Mouse (Mus musculus) CH12.LX (cell line): ENCODE measurements around the gene Mfsd11. TPM values are rescaled to one million over a fixed set of nuclear protein-coding genes. Genes with fewer than 3 reads are reported as not detected.

Experiments
- DNase-seq: peaks from one replicate; pipeline ENCODE4 v3.0.0-alpha.2; 2013; ENCODE audit errors: extremely low read depth
- H3K27ac ChIP-seq: 2 replicates; pipeline ENCODE4 v1.5.1; 2012; ENCODE audit warnings: low read depth, mild to moderate bottlenecking, control low read depth, moderate library complexity; ENCODE audit not compliant: insufficient read depth
- H3K27me3 ChIP-seq: replicated peaks from 2 replicates; pipeline ENCODE3; 2012; ENCODE audit warnings: inconsistent platforms
- H3K36me3 ChIP-seq, 2 experiments: replicated peaks in 1 of 2; 2 replicates each; pipeline versions ENCODE3 to v1.6.1; 2012; ENCODE audit warnings: inconsistent platforms in 1 of 2, low read length in 1 of 2, mild to moderate bottlenecking in 1 of 2, mixed read lengths in 1 of 2, moderate library complexity in 1 of 2; ENCODE audit not compliant: control insufficient read depth in 1 of 2, insufficient read depth in 1 of 2
- H3K4me1 ChIP-seq, 2 experiments: 2 replicates each; pipeline ENCODE4 v1.6.1; 2012; ENCODE audit warnings: inconsistent platforms in 1 of 2, moderate library complexity in 1 of 2; ENCODE audit not compliant: insufficient read depth in 2 of 2, control insufficient read depth in 1 of 2
- H3K4me2 ChIP-seq: 2 replicates; pipeline ENCODE4 v1.6.1; 2012; ENCODE audit warnings: low read depth, mild to moderate bottlenecking, control low read depth; ENCODE audit not compliant: poor library complexity, insufficient read depth, severe bottlenecking
- H3K4me3 ChIP-seq, 3 experiments: fragments of 150-350 bp in 1 of 3; sonication (generic) in 1 of 3; replicated peaks in 1 of 3; 2 replicates each; pipeline versions ENCODE3 to v1.5.1; 2011 to 2012; ENCODE audit warnings: low read depth in 2 of 3, low read length in 2 of 3, mild to moderate bottlenecking in 2 of 3, moderate library complexity in 2 of 3, control low read depth in 1 of 3, improper control_type of control experiment in 1 of 3, inconsistent platforms in 1 of 3, mixed read lengths in 1 of 3; ENCODE audit not compliant: poor library complexity in 1 of 3
- H3K79me2 ChIP-seq: replicated peaks from 2 replicates; pipeline ENCODE4 v1.6.1; 2012; ENCODE audit warnings: mild to moderate bottlenecking, moderate library complexity; ENCODE audit not compliant: control insufficient read depth, poor library complexity, insufficient read depth, severe bottlenecking; ENCODE audit errors: extremely low read depth
- H3K9ac ChIP-seq: 2 replicates; pipeline ENCODE4 v1.6.1; 2012; ENCODE audit warnings: low read depth, mild to moderate bottlenecking, control low read depth, moderate library complexity; ENCODE audit not compliant: insufficient read depth
- H3K9me3 ChIP-seq: replicated peaks from 2 replicates; pipeline ENCODE3; 2012; ENCODE audit warnings: low read length, inconsistent platforms, mixed read lengths
- BHLHE40 ChIP-seq: IDR thresholded peaks from 2 replicates; pipeline ENCODE4 v1.6.1; 2011; ENCODE audit warnings: mild to moderate bottlenecking, low read depth, low read length, improper control_type of control experiment
- CHD1 ChIP-seq: IDR thresholded peaks from 2 replicates; pipeline ENCODE4 v1.6.1; 2012; ENCODE audit warnings: low read depth, low read length, improper control_type of control experiment, inconsistent platforms
- CHD2 ChIP-seq: IDR thresholded peaks from 2 replicates; pipeline ENCODE4 v1.6.1; 2011; ENCODE audit warnings: low read length, improper control_type of control experiment
- CTCF ChIP-seq, 2 experiments: IDR thresholded peaks in 1 of 2; conservative IDR thresholded peaks in 1 of 2; 2 replicates each; pipeline ENCODE4 v1.5.1; 2011 to 2012; ENCODE audit warnings: low read depth in 2 of 2, low read length in 2 of 2, improper control_type of control experiment in 1 of 2, inconsistent platforms in 1 of 2, mild to moderate bottlenecking in 1 of 2, moderate library complexity in 1 of 2
- E2F4 ChIP-seq: IDR thresholded peaks from 2 replicates; pipeline ENCODE4 v1.6.1; 2011; ENCODE audit warnings: low read depth, low read length, improper control_type of control experiment; ENCODE audit not compliant: insufficient replicate concordance
- ELF1 ChIP-seq: IDR thresholded peaks from 2 replicates; pipeline ENCODE4 v1.6.1; 2014; ENCODE audit warnings: low read depth, mild to moderate bottlenecking, inconsistent platforms, low read length, improper control_type of control experiment
- EP300 ChIP-seq: IDR thresholded peaks from 2 replicates; pipeline ENCODE4 v1.6.1; 2011; ENCODE audit warnings: low read length, improper control_type of control experiment
- GABPA ChIP-seq: IDR thresholded peaks from 2 replicates; pipeline ENCODE4 v1.6.1; 2012; ENCODE audit warnings: low read depth, low read length, improper control_type of control experiment, inconsistent platforms; ENCODE audit not compliant: insufficient replicate concordance
- HCFC1 ChIP-seq: IDR thresholded peaks from 2 replicates; pipeline ENCODE4 v1.6.1; 2012; ENCODE audit warnings: low read depth, mild to moderate bottlenecking, inconsistent platforms, low read length, improper control_type of control experiment
- IRF4 ChIP-seq: IDR thresholded peaks from 2 replicates; pipeline ENCODE4 v1.6.1; 2014; ENCODE audit warnings: low read depth, mild to moderate bottlenecking, inconsistent platforms, low read length, improper control_type of control experiment
- JUN ChIP-seq: IDR thresholded peaks from 2 replicates; pipeline ENCODE4 v1.6.1; 2011; ENCODE audit warnings: low read depth, mild to moderate bottlenecking, low read length, improper control_type of control experiment, moderate library complexity; ENCODE audit not compliant: insufficient read depth
- JUND ChIP-seq: conservative IDR thresholded peaks from 2 replicates; pipeline ENCODE4 v1.6.1; 2011; ENCODE audit warnings: low read depth, low read length, improper control_type of control experiment
- KAT2A ChIP-seq: IDR thresholded peaks from 2 replicates; pipeline ENCODE4 v1.6.1; 2012; ENCODE audit warnings: low read length, improper control_type of control experiment, inconsistent platforms; ENCODE audit not compliant: insufficient replicate concordance
- MAFK ChIP-seq: IDR thresholded peaks from 2 replicates; pipeline ENCODE4 v1.6.1; 2011; ENCODE audit warnings: low read length, improper control_type of control experiment; ENCODE audit not compliant: insufficient replicate concordance
- MAX ChIP-seq: IDR thresholded peaks from 2 replicates; pipeline ENCODE4 v1.6.1; 2011; ENCODE audit warnings: low read length, improper control_type of control experiment
- MAZ ChIP-seq: IDR thresholded peaks from 2 replicates; pipeline ENCODE4 v1.6.1; 2012; ENCODE audit warnings: low read depth, mild to moderate bottlenecking, inconsistent platforms, low read length, improper control_type of control experiment, moderate library complexity
- MEF2A ChIP-seq: IDR thresholded peaks from 2 replicates; pipeline ENCODE4 v1.6.1; 2014; ENCODE audit warnings: low read depth, mild to moderate bottlenecking, inconsistent platforms, low read length, improper control_type of control experiment, borderline replicate concordance
- MXI1 ChIP-seq: IDR thresholded peaks from 2 replicates; pipeline ENCODE4 v1.6.1; 2011; ENCODE audit warnings: mild to moderate bottlenecking, low read depth, low read length, improper control_type of control experiment
- MYC ChIP-seq: IDR thresholded peaks from 2 replicates; pipeline ENCODE4 v1.6.1; 2011; ENCODE audit warnings: low read depth, mild to moderate bottlenecking, improper control_type of control experiment, low read length
- NELFE ChIP-seq: IDR thresholded peaks from 2 replicates; pipeline ENCODE4 v1.6.1; 2011; ENCODE audit warnings: low read depth, low read length, improper control_type of control experiment
- NRF1 ChIP-seq: IDR thresholded peaks from 2 replicates; pipeline ENCODE4 v1.6.1; 2014; ENCODE audit warnings: low read depth, mild to moderate bottlenecking, inconsistent platforms, low read length, improper control_type of control experiment, moderate library complexity
- PAX5 ChIP-seq: IDR thresholded peaks from 2 replicates; pipeline ENCODE4 v1.6.1; 2012; ENCODE audit warnings: low read length, inconsistent platforms, mixed read lengths
- POLR2A ChIP-seq: IDR thresholded peaks from 2 replicates; pipeline ENCODE4 v1.6.1; 2011; ENCODE audit warnings: low read depth, mild to moderate bottlenecking, improper control_type of control experiment, low read length
- POLR2AphosphoS2 ChIP-seq: IDR thresholded peaks from 2 replicates; pipeline ENCODE4 v1.6.1; 2011; ENCODE audit warnings: low read depth, low read length, improper control_type of control experiment
- RAD21 ChIP-seq: IDR thresholded peaks from 2 replicates; pipeline ENCODE4 v1.6.1; 2011; ENCODE audit warnings: low read depth, mild to moderate bottlenecking, low read length, improper control_type of control experiment, moderate library complexity
- RCOR1 ChIP-seq: conservative IDR thresholded peaks from 2 replicates; pipeline ENCODE4 v1.6.1; 2012; ENCODE audit warnings: low read depth, mild to moderate bottlenecking, inconsistent platforms, low read length, improper control_type of control experiment
- SIN3A ChIP-seq: IDR thresholded peaks from 2 replicates; pipeline ENCODE4 v1.6.1; 2012; ENCODE audit warnings: low read length, improper control_type of control experiment, inconsistent platforms
- SMC3 ChIP-seq: IDR thresholded peaks from 2 replicates; pipeline ENCODE4 v1.6.1; 2011; ENCODE audit warnings: low read depth, low read length, improper control_type of control experiment
- TBP ChIP-seq: conservative IDR thresholded peaks from 2 replicates; pipeline ENCODE4 v1.6.1; 2011; ENCODE audit warnings: low read depth, low read length, improper control_type of control experiment
- TCF12 ChIP-seq: IDR thresholded peaks from 2 replicates; pipeline ENCODE4 v1.6.1; 2014; ENCODE audit warnings: low read depth, mild to moderate bottlenecking, inconsistent platforms, low read length, improper control_type of control experiment
- UBTF ChIP-seq: IDR thresholded peaks from 2 replicates; pipeline ENCODE4 v1.6.1; 2012; ENCODE audit warnings: low read depth, mild to moderate bottlenecking, inconsistent platforms, low read length, improper control_type of control experiment, moderate library complexity
- USF1 ChIP-seq: IDR thresholded peaks from 2 replicates; pipeline ENCODE4 v1.6.1; 2014; ENCODE audit warnings: low read depth, mild to moderate bottlenecking, inconsistent platforms, low read length, improper control_type of control experiment
- USF2 ChIP-seq: conservative IDR thresholded peaks from 2 replicates; pipeline ENCODE4 v1.6.1; 2011; ENCODE audit warnings: low read depth, low read length, improper control_type of control experiment
- ZC3H11A ChIP-seq: IDR thresholded peaks from 2 replicates; pipeline ENCODE4 v1.6.1; 2012; ENCODE audit warnings: low read depth, mild to moderate bottlenecking, inconsistent platforms, low read length, improper control_type of control experiment
- ZKSCAN1 ChIP-seq: IDR thresholded peaks from 2 replicates; pipeline ENCODE4 v1.6.1; 2012; ENCODE audit warnings: low read depth, inconsistent platforms, low read length, improper control_type of control experiment, borderline replicate concordance
- ZMIZ1 ChIP-seq: IDR thresholded peaks from 2 replicates; pipeline ENCODE4 v1.6.1; 2012; ENCODE audit warnings: low read depth, mild to moderate bottlenecking, inconsistent platforms, low read length, improper control_type of control experiment
- ZNF384 ChIP-seq: IDR thresholded peaks from 2 replicates; pipeline ENCODE4 v1.6.1; 2012; ENCODE audit warnings: low read depth, low read length, improper control_type of control experiment, inconsistent platforms
- dilution Hi-C: fragments of 300-500 bp; cut with MboI; formaldehyde crosslinking; loops from 2 replicates; pipeline ENCODE4 v1.14.3; 2020; ENCODE audit warnings: low sequenced_read_pairs; ENCODE audit not compliant: extremely low pct_unique_long_range_greater_than_20kb, extremely low pct_ligation_motif_present
- in situ Hi-C: fragments of 300-500 bp; cut with MboI; formaldehyde crosslinking; loops from 3 replicates; pipeline ENCODE4 v1.14.3; 2019; ENCODE audit warnings: low sequenced_read_pairs, low pct_ligation_motif_present, low pct_unique_long_range_greater_than_20kb, mixed read lengths
- polyA plus RNA-seq: library from polyadenylated mRNA; unstranded; fragments of >175 nt; gene quantifications from 2 replicates; pipeline ENCODE4 v1.2.1, GENCODE M21; 2012; ENCODE audit warnings: low read depth; ENCODE audit not compliant: insufficient read length
- total RNA-seq, 2 experiments: library from RNA; depleted of rRNA; stranded (reverse); fragments of 300-350 nt in 1 of 2; fragments of >200 nt in 1 of 2; gene quantifications; 2 replicates each; pipeline ENCODE4 v1.2.3; 2012 to 2014

The Mfsd11 gene
- total and polyA plus RNA-seq, 3 experiments: 4.1 to 17.7 (median 13.2) TPM

DNA sequence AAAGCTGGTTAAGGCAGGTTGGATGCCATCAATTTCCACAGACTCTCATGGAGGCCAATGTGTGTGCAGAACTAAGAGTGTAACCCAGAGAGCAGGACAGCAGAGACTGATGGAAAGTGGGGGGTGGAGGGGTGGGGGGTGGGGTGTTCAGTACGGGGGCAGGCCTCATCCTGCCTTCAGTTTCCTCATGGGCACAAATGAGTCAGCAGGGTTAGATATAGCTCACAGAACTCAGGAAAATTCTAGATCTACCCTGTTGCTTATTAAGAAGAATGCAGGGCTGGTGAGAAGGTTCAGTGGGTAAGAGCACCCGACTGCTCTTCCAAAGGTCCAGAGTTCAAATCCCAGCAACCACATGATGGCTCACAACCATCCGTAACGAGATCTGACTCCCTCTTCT lies 17.4 kb downstream of the Mfsd11 start:
- dilution Hi-C loops (no loop called here), in situ Hi-C loops (no loop called here)
- DNase-seq: peak; percentile 50
- Histone ChIP-seq H3K9ac (no peak overlapping the region), H3K79me2 (no peaks in the 10 kb centered on the region), H3K27me3 (no peaks in the 10 kb centered on the region), H3K4me3 (no peak overlapping the region), H3K4me1 (peaks cover 16 to 66% of the 10 kb centered on the region in 2 experiments), H3K4me2 (no peak overlapping the region), H3K27ac (no peak overlapping the region; the same call in 1 of the 2 replicates), H3K36me3 (peaks cover 47 to 64% of the 10 kb centered on the region in 2 experiments), H3K9me3 (no peaks in the 10 kb centered on the region)
- TF ChIP-seq JUN (peak; percentile 57), ZMIZ1 (no peak), NELFE (no peak), GABPA (no peak), ZKSCAN1 (no peak), EP300 (peak; percentile 43), POLR2AphosphoS2 (no peak), E2F4 (no peak), KAT2A (no peak), RCOR1 (no peak), ELF1 (no peak), USF1 (no peak), CHD1 (no peak), CHD2 (peak; percentile 53; the same call in 1 of the 2 replicates), MAFK (no peak), NRF1 (no peak), CTCF (conservative IDR thresholded peaks at IDR 0.05 in 1 of 2, IDR thresholded peaks at IDR 0.05 in 1 of 2; ENCODE audit: low read depth in 2 of 2, low read length in 2 of 2) (no peak), MYC (no peak), MXI1 (no peak), UBTF (no peak), MEF2A (peak; percentile 79), MAZ (0 out of 2 replicates have a peak, but pooled peaks have one; percentile 32), HCFC1 (no peak), PAX5 (no peak), TBP (no peak), IRF4 (peak; percentile 50; the same call in 1 of the 2 replicates), JUND (0 out of 2 replicates have a peak, but pooled peaks have one; percentile 38), MAX (no peak), TCF12 (0 out of 2 replicates have a peak, but pooled peaks have one; percentile 29), RAD21 (no peak), POLR2A (no peak), SIN3A (no peak), USF2 (no peak), ZNF384 (no peak), BHLHE40 (peak; percentile 25; the same call in 1 of the 2 replicates), SMC3 (no peak), ZC3H11A (no peak)
